Mouse (Mus musculus) CD4-positive, CD25-positive, alpha-beta regulatory T cell, adult 4 months (primary cell): ENCODE results near the gene 9930111J21Rik2. TPM values are rescaled to one million over a fixed set of nuclear protein-coding genes. Genes with fewer than 3 reads are reported as not detected.

Experiments used
- ATAC-seq: one replicate; pipeline ENCODE4 v1.8.0; 2017
- polyA plus RNA-seq, 2 experiments: library from polyadenylated mRNA; unstranded; fragments of 100-300 nt; shearing (Covaris generic); gene quantifications; one replicate each; pipeline ENCODE4 v1.2.1; 2017

Gene 9930111J21Rik2
- 100 to 1,000 TPM; 148 to 213 TPM for polyA plus RNA-seq

DNA sequence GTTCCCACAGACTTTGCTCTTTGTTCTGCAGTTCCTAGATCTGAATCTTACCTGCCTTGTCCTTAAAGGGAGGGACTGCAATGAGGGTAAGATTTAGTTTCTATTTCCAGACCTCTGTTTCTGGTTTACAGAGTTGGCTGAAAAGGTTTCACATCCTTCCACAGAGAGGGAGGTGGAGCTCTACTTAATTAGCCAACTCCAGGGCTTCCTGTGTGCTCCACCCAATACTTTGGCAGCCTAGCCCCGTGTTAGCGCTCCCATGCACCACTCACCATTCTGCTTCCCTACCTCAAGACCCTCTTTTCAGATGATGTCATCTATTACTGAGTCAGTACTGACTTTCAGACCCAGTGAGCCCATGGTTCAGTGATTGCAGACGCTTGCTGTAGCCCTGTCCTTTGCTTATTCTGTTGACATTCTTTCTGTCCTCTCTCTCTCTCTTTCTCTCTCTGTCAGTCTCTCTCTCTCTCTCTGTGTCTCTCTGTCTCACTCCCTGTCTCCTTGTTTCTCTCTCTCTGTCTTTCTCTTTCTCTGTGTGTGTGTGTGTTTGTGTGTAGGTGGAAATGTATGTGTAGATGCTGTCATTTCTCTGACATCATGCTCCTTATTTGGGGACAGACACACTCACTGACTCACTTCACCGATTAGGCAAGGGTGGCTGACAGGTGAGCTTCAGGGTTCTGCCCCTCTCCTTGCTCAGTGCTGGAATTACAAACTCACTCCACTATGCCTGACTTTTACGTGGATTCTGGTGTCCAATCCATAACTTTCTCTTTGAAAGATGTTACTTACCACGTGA, at the start of gene 9930111J21Rik2:
9930111J21Rik2 (minus strand) TSS at position 150 of the 799 bp plus-strand sequence.
- ATAC-seq = peak; percentile 78

DNA sequence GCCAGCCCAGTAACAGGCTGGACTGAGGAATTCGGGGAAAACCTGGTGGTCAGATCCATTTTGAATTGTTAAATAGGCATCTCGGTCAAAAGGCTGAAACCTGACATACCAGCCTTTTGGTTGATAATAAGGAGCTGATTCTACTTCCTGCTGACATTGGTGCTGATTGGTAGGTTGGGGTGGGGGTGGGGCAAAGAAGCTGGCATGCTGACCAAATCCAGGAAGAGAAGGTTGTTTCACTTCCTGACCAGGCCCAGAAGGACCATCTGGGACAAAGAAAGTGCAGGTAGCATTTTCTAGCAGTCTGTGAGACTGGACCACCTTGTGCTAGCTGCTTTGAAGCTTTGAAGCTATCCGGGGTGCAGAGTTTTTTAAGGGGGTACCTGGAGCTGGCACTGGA, 49.4 kb upstream of the 9930111J21Rik2 start:
- ATAC-seq = peak; percentile 73

DNA sequence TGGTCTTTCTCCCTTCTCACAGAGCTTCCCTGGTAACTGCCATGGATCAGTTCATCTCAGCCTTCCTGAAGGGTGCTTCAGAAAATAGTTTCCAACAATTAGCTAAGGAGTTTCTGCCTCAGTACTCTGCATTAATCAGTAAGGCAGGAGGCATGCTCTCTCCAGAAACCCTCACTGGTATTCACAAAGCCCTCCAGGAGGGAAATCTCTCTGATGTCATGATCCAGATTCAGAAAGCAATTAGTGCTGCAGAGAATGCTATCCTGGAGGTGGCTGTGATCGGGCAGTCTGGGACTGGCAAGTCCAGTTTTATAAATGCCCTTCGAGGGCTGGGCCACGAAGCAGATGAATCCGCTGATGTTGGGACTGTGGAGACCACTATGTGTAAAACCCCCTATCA, 44.3 kb upstream of the 9930111J21Rik2 start:
- ATAC-seq = no peak

DNA sequence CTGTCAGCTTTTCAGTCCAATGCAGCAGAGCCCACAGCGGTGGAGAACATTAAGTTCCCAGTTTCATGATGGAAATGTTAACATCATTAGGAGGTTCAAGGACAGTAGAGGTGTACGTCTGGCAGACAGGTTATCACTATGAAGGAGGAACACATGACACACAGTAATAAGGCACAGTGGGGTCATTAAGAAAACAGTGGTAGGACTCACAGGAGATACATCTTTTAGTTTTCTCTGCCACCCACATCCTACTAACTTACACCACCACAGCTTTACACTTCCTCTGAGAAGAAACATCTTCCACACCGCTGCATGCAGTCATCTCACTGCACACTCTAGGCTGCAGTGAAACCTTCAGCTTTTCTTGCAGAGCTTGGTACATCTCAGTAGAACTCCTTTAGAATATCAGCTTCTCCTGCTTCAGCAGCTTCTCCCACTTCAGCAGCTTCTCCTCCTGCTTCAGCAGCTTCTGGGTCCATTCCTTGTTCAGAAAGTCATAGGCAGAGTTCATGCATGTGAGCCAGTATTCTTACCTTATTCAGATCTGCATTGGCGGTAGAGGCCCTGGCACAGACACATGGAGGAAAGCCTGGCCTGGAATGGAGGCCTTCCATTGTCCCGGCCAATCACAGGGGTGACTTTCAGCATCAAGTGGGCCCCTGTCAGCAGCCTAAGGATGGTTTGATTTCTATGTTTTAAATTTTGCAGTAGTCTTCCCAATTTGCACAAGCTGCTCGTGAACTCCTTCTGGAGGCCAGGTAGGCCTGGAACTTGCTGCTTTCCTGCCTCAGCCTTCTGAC, 43.0 kb upstream of the 9930111J21Rik2 start:
- peak; percentile 73 for ATAC-seq

DNA sequence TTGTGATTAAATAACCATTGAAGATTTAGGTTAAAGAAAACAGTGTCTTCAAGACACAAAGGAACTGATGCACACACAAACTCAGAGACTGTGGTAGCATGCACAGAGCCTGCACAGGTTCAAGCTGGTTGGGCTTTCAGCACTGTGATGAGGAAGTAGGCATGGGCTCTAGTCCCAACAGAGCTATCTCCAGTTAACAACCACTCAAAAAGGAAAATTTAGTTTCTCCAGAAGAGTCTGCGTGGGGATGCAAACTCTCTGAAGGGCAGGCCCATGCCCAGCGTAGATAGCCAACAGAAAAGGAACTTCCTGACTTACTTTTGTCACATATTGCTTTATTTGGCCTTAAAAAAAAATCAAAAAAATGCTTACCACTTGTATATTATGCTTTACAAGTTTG, 41.7 kb upstream of the 9930111J21Rik2 start:
- ATAC-seq = no peak

DNA sequence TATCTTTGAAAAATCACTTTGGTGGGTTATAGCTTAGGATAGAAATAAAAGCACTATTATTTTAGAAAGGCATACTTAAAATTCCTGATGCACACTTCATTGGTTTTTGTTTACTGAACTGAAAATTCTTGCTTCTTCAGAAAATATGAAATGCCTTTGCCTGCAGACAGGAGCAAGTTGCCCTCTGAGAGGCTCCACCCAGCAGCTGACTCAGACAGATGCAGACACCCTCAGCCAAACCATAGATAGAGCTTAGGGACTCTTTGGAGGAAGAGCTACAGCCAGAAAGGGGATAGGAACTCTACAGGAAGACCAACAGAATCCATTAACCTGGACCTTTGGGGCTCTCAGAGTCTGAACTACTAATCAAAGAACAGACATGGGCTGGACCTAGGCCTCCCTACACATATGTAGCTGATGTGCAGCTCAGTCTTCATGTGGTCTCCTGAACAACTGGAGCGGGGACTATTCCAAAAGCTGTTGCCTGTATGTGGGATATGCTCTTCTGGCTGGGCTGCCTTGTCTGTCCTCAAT, 41.1 kb upstream of the 9930111J21Rik2 start:
- ATAC-seq = no peak

DNA sequence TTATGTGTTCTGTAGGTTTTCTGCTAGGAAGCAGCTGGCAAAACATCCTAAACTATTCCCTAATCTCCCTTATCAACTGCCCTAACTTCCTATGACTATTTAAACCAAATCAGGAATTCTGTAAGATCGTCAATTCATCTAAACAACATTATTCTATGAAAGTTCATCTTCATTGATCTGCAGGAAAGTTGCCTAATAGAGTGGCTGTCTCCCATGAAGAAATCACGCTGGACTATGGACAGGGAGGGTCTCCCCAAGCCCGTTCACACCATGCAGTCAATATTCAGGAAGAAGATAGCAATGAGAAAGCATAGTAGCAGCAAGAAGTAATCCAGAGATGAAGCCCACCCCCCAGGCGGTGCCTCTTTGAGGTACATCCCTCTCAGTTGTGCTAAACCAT, 40.1 kb upstream of the 9930111J21Rik2 start:
- ATAC-seq = no peak

DNA sequence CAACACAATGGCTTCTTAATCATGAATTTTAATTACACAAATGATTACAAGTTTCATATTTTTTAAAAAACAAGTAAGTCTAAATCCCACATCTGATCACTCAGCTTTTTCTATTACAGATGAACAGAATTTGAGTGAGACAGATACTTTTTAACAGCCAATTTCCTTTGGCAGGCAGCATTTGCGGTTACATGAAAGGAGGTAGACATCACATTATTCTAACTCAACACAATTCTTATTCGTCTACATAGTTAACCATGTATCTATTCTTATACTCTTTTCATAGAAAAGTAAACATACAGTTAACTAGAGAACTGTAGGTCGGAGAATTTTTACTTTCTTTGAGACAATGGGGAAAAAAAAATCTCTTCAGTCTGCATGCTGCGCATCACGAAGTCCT, 39.5 kb upstream of the 9930111J21Rik2 start:
- ATAC-seq = no peak

DNA sequence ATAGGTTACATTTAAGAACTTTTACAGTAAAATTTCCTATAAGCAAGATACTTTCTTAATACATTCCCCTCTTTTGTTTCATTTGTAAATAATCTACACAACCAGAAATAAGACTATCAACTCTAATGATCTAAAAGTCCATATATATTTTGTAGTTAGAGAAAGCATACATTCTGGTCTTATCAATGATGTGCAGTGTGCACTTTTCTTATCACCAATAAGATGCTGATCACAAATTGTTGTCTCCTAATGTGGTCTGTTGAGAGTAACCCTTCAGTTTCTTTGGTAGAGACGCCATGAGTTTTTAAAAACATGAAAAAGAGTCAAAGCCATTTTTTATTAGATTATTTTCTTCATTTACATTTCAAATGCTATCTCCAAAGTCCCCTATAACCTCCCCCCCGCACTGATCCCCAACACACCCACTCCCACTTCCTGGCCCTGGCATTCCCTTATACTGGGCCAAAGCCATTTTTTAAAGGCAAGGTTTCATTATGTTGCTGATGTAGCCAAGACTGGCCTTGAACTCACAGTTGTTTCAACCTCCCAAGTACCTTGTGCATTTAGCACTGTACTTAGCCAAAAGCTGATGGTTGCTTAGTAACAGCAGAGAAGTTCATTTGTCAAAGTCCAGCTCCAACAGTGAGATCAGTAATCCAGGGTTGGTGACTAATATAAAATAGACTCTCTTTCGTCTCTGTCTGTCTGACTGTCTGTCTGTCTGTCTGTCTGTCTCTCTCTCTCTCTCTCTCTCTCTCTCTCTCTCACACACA, 38.9 kb upstream of the 9930111J21Rik2 start:
- no peak for ATAC-seq

DNA sequence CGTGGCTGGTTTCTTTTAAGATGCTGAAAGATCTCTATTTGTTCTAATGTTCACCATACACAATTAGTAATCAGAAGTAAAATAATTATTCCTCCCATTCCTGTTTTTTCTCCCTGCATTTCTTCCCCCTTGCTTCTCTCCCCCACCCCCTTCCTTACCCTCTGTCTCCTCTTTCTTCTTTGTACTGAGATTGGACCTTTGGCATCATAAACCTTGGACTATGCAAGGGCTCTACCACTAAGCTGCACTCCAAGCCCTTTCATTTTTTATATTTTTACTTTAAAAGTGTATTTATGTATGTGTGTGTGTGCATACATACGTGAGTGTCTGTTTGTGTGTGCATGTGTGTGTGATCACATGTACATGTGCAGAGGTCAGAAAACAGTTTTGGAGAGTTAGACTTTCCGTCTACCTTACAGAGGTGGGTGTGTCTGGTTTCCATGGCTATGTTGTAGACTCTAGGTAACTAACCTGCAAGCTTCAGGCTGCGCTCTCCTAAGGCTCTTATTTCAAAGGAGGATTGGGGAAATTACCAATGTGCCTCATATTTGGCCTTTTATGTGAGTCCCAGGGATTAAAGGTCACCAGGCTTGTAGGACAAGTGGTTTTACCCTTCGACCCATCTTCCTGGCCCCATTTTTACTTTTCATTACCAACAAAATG, 38.1 kb upstream of the 9930111J21Rik2 start:
- no peak for ATAC-seq

DNA sequence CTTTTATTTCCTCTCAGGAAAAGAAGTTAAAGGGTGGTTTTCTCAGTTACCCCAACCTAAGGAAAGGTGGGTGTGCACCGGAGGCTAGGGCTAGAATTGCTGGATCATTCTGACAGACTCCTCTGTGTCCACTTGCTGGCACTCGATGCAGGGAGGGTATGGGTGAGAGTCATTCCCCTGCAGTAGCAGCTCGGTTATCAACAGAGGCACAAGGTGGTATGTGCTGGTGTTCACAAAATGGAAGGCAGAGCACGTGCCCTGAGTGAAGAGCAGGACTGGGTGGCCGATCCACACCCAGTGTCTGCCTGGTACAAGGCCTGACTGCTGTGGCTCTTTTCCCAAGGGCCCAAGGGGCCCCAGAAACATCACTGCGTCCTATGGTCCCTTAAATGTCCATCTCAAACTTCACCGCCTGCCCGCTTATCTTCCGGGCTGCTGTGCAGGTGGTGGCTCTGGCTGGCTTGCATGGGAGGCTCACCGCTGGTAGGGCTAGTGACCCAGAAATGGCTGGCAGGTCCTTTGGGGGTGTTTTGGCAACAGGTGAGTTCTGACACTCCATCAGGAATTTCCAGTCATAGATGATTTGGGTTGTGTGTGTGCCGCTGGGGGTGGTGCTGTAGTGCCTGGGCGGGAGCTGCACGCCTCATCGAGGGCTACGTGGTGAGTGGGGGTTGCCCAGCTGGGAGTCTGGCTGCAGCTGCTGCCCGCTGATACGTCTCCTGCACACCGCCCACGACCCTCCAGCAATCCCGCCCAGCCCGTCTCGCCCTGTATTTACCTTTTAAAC, 37.0 kb upstream of the 9930111J21Rik2 start:
- ATAC-seq = peak; percentile 24

DNA sequence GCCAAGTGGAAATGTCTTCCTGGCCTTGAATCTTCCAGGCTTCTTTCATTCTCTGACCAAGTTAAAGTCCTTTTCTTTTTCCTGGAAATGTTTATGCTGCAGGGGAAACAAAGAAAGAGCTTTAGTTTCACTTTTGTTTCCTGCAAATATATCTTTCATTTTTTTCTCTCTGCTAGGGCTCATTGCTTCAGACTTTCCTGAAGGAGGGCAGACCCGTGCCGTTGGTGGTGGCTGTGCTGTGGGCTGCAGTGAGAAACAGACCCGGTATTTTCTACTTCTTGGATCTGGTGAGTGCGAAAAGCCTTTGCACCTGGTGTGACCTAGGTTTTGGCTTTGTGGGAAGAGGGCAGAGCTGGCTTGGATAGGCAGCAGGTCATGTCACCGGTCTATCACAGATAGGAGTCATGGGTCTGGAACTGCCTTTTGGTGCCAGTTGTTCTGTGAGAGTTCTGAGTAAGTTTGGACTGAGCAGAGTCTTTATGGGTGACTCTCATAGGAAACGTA, 35.9 kb upstream of the 9930111J21Rik2 start:
- peak; percentile 18 for ATAC-seq

DNA sequence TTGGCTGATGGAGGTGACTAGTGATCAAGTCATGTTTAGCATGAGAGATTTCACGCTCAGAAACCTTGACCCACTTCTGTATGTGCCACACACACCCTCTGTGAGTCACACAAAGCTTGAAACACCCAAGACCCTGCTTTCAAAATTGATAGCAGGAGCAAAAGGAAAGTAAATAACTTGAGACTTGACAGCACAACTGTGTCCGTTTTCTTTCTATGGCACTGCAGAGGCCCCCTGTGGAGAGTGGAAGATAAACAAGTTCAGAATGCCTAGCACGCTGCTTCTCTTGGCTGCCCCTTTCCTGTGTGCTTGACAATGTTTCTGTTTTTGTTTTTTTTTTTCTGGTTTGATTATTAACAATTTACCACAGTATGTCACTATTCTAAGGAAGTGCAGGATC, 33.8 kb upstream of the 9930111J21Rik2 start:
- peak; percentile 41 for ATAC-seq

DNA sequence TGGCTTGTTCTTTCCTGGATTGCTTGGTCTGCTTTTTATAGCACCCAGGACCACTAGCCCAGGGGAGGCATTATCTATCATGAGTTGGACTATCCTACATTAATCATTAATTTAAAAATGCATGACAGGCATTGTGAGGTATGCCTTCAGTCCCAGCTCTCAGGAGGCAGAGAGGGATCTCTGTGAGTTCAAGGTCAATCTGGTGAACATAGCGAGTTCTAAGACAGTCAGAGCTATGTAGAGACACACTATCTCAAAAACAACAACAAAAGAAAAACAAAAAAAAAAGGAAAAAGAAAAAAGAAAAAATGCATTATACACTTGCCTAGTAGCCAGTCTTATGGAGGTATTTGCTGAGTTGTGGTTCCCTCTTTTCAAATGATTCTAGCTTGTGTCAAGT, 33.3 kb upstream of the 9930111J21Rik2 start:
- no peak for ATAC-seq

DNA sequence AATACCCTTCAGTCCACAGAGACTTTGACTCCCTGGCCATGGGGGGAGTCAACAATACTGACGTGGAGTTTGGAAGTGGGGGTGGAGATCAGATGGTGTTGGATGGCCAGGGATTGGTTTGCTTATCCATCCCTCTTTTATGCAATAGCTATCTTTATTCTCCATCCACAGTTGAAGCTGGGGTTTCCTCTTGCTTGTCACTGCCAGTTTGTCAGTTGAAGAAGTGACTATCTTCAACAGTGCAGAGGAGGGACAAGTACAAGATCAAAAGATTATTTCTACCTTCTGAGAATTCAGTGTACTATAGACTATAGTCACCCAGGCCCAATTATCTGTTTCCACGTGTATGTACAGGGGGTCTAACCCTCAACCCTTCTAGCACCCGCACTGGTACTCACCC, 32.8 kb upstream of the 9930111J21Rik2 start:
- ATAC-seq = no peak

DNA sequence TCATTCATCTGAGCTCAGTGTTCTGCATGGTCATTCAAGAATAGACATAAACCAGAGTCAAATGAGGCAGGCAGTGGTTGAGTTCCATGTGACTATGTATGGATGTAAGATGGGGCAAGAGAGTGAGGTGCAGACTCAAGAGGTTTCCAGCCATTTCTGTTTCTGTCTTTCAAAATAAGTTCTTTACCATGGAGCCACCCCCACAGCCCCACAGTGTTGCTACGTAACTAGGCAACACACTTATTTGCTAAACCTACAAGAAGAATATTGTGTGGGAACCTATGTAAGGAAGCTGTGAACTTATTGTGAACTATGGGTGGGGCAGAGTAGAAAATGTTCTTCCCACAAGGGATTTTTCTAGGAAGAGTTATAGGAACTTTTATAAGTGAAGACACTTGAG, 32.1 kb upstream of the 9930111J21Rik2 start:
- peak; percentile 20 for ATAC-seq

DNA sequence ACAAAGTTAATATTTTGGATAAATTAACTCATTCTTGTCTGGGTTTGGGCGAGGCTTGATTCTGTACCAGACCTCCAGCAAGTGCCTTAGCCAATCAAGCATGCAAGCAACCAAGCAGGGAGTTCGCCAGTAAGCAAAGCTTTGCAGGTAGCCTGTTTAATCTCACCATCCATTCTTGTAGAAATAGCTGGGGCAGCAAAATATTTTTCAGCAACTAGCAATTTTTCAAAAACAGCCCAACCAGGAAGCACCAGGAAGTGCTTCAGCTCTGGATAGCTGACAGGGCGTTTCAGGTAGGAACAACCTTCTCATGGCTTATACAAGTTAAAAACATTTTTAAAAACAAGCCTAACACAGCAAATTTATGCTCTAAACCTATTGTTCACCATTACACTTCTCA, 30.8 kb upstream of the 9930111J21Rik2 start:
- no peak for ATAC-seq

DNA sequence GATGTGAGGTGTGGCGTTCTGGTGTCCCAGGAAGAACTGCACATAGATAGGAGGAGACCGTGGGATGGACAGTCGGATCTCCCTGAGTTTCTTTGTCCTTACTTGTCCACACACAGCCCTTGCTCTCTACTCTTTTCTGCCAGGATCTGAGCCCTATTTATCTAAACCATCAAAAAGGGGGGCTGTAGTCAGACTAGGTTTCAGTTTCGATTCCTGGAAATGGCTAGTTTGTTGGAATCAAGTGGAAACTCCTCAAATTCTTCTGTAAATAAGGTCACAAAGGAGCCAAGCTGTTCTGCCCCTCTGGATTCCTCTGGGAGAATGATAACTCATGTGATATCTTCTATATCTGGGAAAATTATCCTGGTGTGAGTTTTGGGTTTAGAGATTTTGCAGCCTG, 30.3 kb upstream of the 9930111J21Rik2 start:
- ATAC-seq = no peak

DNA sequence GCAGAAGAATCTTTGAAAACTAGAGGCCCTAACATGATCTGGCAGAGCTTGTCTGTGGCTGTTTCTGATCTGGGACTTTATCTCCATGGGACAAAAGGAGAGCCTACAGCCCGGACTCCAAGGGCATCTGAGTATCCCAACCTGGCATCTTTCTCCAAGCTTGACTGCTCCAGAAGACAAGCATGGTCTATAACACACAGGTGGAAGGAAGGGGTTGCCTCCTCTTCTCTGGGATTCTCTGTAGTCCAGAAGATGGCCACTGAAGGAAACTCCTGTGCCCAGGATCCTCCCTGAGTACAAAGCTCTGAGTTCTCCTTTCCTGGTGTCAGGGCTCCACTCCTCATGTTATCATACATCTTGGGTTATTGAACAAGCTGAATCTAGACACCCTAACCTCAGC, 29.6 kb upstream of the 9930111J21Rik2 start:
- no peak for ATAC-seq

DNA sequence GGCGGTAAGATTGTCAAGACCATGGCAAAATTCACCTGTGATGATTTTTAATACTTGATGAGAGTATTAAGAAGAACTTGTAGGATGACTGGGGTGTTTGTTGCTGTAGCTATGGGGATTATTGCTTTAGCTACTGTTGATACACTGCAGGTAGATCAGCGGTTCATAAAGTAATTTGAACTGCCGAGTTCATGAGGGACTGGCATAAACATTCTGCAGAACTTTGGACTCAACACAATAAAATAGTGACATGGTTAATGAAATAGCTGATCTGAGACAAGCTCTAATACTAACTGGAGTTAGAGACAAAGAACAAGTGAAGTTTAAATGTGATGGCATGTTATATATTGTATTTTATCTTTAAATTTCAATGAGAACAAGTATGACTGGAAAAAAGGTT, 27.7 kb upstream of the 9930111J21Rik2 start:
- no peak for ATAC-seq

DNA sequence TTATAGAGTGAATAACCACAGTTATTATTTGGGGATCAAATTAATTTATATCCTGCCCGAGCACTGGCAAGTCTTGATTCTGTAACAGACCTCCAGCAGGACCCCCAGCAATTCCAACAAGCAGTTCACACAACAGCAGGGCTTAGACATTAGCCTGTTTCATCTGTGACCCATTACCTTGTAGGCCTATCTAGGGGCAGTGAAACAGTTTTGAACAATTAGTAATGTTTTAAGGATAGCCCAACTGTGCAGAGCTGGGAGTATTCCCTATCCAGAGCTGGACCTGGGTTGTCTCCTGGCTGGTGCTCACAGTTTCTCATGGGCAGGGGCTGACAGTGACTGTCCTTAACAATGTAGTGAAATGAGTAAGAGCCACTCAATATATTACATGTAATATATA, 26.0 kb upstream of the 9930111J21Rik2 start:
- ATAC-seq = no peak
